Mouse (Mus musculus): ENCODE measurements around the gene Olfr156. TPM values are rescaled to one million over a fixed set of nuclear protein-coding genes. Genes with fewer than 3 reads are reported as not detected.
"Not testable (repeated sequence)": the region's sequence is repeated elsewhere in the genome, so short reads cannot be mapped to it uniquely, and the experiment has no call there.

Gene Olfr156
- total RNA-seq (2021) (not detected), polyA plus RNA-seq (2012; rRNA removed) (not detected in 2 replicates)
- long read RNA-seq = 0 reads

DNA sequence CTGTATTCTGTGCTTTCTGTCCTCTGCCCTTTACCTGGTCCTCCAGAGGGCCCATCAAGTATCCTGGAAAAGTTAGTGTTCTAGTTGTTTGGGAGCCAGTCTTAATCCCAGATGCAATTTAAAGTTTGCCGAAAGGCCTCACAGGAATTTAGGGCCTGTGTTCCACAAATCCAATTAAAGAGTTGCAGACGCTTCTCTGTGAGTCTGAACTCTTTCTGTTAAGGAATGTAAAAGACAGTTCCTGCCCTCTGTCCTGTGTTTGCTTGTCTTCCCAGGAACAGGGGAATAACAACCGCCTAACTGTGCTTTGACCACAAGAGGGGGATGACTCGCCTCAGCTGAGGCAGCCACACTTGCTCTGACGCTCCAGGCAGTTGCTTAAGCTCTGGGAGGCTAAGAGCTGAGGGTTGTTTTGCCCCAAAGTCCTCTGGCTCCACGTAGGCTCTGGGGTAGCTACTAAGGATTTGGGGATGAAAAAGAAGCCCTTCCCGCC, at the start of gene Olfr156:
Gene Olfr156 (minus strand): TSS at position 51 of the 493 bp plus-strand sequence.
- DNase-seq = peak; percentile 4

- DNase-seq = peak; percentile 12
Observed at GRCm38 (mm10) chr4:43869821-43870220, 46.1 kb upstream of the Olfr156 start.

DNA sequence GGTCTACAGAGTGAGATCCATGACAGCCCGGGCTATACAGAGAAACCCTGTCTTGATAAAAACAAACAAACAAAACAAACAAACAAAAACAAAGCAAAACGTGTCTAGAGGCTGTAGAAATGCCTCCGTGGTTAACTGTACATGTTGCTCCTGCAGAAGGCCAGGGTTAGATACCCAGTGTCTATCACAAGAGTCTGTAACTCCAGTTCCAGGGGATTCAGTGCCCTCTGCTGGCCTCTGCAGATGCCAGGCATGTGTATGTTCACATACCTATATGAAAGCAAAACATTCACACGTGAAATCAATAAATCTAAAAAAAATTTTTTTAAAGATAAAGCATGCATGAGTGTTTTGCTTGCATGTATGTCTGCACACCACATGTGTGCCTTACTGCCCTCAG, 39.6 kb upstream of the Olfr156 start:
- no peak for DNase-seq

GRCm38 (mm10) chr4:43860744-43861519, 37.2 kb upstream of the Olfr156 start:
- peak; percentile 52 for DNase-seq

DNA sequence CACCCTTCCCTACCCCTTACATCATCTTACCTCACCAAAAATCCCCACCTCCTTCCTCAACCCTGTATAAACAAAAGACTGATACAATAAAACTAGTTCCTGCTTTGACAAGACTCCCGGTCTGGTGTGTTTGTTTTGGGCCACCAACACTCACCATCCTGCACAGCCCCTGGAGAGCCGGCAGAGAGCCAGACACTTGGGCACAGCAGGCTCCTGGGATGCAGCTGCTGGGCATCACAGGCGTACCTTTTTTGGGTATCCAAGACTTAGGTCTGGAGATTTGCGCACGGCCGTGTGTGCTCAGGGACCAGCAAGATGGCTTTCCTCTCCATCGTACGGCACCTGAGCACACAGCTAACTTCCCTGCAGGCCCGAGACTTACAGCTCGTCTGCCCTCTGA, 36.2 kb upstream of the Olfr156 start:
- DNase-seq = no peak

DNA sequence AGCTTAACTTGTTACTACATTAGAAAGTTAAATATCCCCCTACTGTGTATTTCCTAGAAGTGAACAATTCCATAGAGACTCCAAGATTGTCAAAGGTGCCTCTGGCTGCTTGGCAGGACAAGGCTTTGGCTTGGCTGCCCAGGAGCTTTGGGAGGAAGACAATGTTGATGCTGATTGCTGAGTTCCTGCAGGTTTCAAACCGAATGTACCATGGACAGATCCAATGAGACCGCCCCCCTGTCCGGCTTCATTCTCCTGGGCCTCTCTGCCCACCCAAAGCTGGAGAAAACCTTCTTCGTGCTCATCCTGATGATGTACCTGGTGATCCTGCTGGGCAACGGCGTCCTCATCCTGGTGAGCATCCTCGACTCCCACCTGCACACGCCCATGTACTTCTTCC, 30.4 kb upstream of the Olfr156 start:
- DNase-seq = no peak

GRCm38 (mm10) chr4:43851265-43851664, 27.6 kb upstream of the Olfr156 start, which contains the start of gene Olfr155:
TSS of gene Olfr155 (plus strand) at chr4:43851565.
- DNase-seq = no peak

DNA sequence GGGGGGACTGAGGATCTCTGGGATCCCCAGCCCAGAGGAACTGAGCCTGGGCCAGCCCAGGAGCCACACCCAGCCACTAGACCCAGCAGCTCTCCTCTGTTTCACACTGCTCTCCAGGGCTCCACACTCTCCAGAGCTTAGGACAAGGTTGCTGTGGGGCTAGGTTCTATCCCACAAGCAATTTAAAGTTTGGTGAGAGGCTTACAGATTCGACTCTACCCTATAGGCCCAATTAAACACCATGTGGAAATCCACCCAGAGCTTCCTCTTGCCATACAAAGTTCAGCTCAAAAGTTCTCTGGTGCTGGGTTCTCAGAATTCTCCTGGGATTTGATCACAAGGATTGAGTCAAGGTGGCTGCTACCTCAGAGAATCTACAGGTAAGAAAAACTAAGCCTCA, 16.4 kb upstream of the Olfr156 start, which contains the start of gene Olfr157:
Gene Olfr157 (minus strand): TSS at position 101 of the 400 bp plus-strand sequence.
- no peak for DNase-seq

GRCm38 (mm10) chr4:43838326-43838725, 14.6 kb upstream of the Olfr156 start:
- no peak for DNase-seq

DNA sequence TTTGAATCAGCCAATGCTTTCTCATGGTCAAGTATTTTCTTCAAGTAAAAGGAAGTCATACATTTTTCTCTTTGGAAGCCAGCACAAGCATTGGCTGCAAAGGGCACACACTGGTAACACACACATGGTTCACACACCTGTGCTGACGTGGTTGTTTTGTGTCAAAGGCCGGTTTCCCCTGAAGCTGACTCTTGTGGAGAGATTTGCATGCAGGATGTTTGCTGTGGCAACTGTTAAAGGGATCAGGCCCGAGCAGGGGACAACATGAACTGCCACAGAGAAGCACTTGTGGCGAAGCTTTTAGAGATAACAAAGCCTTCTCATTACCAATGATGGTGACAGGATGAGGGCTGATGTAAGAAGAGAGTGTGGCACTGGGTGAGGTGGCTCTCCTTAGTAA, 11.1 kb upstream of the Olfr156 start:
- DNase-seq = no peak

DNA sequence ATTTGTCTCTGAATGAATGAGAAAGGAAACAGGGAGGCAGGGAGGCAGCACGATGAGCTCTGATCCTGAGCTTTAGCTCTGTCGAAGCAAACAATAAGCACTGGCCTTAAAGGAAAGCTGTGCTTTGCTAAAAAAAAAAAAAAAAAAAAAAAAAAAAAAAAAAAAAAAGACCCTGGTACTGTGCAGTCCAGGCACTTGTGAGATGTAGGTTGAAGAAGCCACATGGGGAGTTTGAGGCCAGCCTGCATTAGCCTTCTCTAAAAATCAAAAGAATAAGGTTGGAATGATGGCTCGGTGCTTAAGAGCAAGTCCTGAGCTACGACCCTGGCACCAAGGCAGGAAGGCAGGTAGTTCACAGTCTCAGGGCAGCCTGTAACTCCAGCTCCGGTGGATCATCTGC, 10.1 kb upstream of the Olfr156 start:
- DNase-seq = no peak

DNA sequence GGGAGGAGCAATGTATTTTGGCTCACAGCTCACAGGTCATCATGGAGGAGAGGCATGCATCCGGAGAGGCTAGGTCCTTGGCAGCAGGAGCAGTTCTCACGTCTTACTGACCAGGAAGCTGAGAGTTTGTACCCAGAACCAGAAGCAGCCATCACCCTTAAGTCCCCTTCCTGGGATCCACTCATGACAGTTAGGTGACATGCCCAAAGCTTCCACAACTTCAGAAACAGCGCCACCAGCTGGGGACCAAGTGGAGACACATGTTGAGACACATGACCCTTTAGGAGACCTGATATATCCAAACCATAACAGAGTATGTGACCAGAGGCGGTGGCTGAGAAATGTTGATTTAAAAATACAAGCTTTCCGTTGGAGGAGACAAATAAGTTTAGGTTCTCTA, 8.3 kb upstream of the Olfr156 start:
- no peak for DNase-seq

- DNase-seq = no peak
Observed at GRCm38 (mm10) chr4:43828806-43829205, 5.1 kb upstream of the Olfr156 start.

- no peak for DNase-seq
Observed at GRCm38 (mm10) chr4:43822896-43823550, 672 bp downstream of the Olfr156 start.

- DNase-seq = peak; percentile 8
Observed at GRCm38 (mm10) chr4:43798936-43799335, 24.8 kb downstream of the Olfr156 start.

- not testable (repeated sequence) for DNase-seq
Observed at GRCm38 (mm10) chr4:43795844-43796243, 27.9 kb downstream of the Olfr156 start.

DNA sequence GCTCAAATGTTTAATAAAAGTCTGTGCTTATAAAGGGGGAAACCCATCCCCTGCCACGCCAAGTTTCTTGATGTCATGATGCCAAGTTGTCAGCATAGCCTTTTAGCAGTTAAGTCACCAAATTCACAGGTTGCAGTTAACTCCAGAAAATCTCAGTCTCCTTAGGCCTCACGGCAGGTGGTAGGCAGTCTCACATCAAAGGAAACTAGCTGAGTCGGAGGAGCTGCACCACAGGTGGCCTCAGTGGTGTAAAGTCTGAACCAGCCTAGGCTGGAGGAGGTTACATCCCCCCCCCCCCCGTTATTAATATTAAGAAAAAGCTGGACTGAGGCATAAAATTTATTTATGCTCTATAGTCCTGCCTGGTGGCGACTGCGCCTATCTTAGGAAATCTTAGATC, 28.4 kb downstream of the Olfr156 start:
- DNase-seq = no peak

GRCm38 (mm10) chr4:43772304-43772703, 51.4 kb downstream of the Olfr156 start:
- no peak for DNase-seq

- no peak for DNase-seq
Observed at GRCm38 (mm10) chr4:43771626-43772025, 52.1 kb downstream of the Olfr156 start.

- DNase-seq = no peak
Observed at GRCm38 (mm10) chr4:43770909-43771308, 52.8 kb downstream of the Olfr156 start, which contains the start of gene Olfr159. TSS of gene Olfr159 (minus strand) at chr4:43771009.
